8 mouse cellular contexts compared by ENCODE assay signal in genomic region chr4:45490036-45490752, GRCm38 (mm10). TPM values are rescaled to one million over a fixed set of nuclear protein-coding genes. Genes with fewer than 3 reads are reported as not detected.
DNase-seq lines count a peak whose midpoint lies in the region; ATAC-seq and TF ChIP-seq lines count a peak whose summit lies in the region.

No protein-coding gene starts in this region.

- CTCF ChIA-PET in Patski (lab: Charles Lee) = interaction anchor here (1.4 kb wide), 1 partner anchor 31 kb away, joined by 3 read pairs; no protein-coding TSS in a partner anchor

- H3K27ac ChIP-seq in heart, embryonic 13.5 days (replicated peaks) = peak overlapping the region; percentile 95
- peak overlapping the region; percentile 48 for H3K27ac ChIP-seq in liver, embryonic 16.5 days (ENCODE audit: low read length)

- H3K4me2 ChIP-seq in heart, embryonic 13.5 days = peak overlapping the region; percentile 57
- H3K4me2 ChIP-seq in liver, embryonic 16.5 days (ENCODE audit: low read depth, low read length) = no peak overlapping the region

- TF ChIP-seq CTCF in C2C12 (IDR thresholded peaks at IDR 0.05; ENCODE audit: control insufficient read depth, insufficient read depth, insufficient read length) = no peak
- TF ChIP-seq CTCF in Patski (IDR thresholded peaks at IDR 0.05) = no peak

- no peak for DNase-seq in Patski (ENCODE audit: low read depth, low spot score)
- no peak for DNase-seq in layer of hippocampus, postnatal 36 days
- DNase-seq in gastrocnemius, postnatal 10 days = no peak

- WGBS in heart, embryonic 13.5 days = 20% methylated on average over 8 of the region's 8 CpGs
- WGBS in liver, embryonic 16.5 days (ENCODE audit: insufficient replicate concordance) = 49% methylated on average over 8 of the region's 8 CpGs

- H3K79me2 ChIP-seq in C2C12 (ENCODE audit: control insufficient read depth, insufficient read depth) = peaks cover 91% of the 10 kb centered on the region

- H3K79me3 ChIP-seq in C2C12 (ENCODE audit: low read depth) = peaks cover 40% of the 10 kb centered on the region

- H3K27me3 ChIP-seq in C2C12 (ENCODE audit: control insufficient read depth, insufficient read depth, insufficient read length) (no peaks in the 10 kb centered on the region), Patski (no peaks in the 10 kb centered on the region)
- H3K27me3 ChIP-seq in heart, embryonic 13.5 days (replicated peaks) = 0 out of 2 replicates have a peak, but pooled peaks cover 7% of the 10 kb centered on the region
- no peaks in the 10 kb centered on the region for H3K27me3 ChIP-seq in liver, embryonic 16.5 days (ENCODE audit: control insufficient read depth, insufficient read depth, low read depth, low read length)

- ATAC-seq in Patski = peak; percentile 21
- ATAC-seq in heart, embryonic 13.5 days (ENCODE audit: extremely low read depth, insufficient number of reproducible peaks, low FRiP score, low TSS enrichment) = no peak
- no peak for ATAC-seq in liver, embryonic 16.5 days (ENCODE audit: low read depth)
- ATAC-seq in erythroblast, adult 5-6 weeks (replicated peaks; ENCODE audit: low FRiP score, poor library complexity, severe bottlenecking) = no peak
- ATAC-seq in megakaryocyte progenitor cell, adult 5-6 weeks (replicated peaks; ENCODE audit: poor library complexity) = no peak

- POLR2A ChIA-PET in Patski (lab: Charles Lee) = interaction anchor here (0.7 to 3.7 kb wide), 2 partner anchors 11 to 14 kb away, joined by 4 to 13 read pairs; no protein-coding TSS in a partner anchor

- H3K36me3 ChIP-seq in C2C12 (ENCODE audit: control insufficient read depth, insufficient read depth) = peaks cover 25% of the 10 kb centered on the region
- peaks cover 23% of the 10 kb centered on the region for H3K36me3 ChIP-seq in heart, embryonic 13.5 days
- peaks cover 5% of the 10 kb centered on the region for H3K36me3 ChIP-seq in liver, embryonic 16.5 days (ENCODE audit: control insufficient read depth, insufficient read depth)

- H3K9me3 ChIP-seq in heart, embryonic 13.5 days = no peaks in the 10 kb centered on the region
- H3K9me3 ChIP-seq in liver, embryonic 16.5 days (replicated peaks; ENCODE audit: control insufficient read depth, low read length) = no peaks in the 10 kb centered on the region

- peak overlapping the region; percentile 55 for H3ac ChIP-seq in C2C12 (ENCODE audit: control insufficient read depth, insufficient read length, low read depth)

- H3K9ac ChIP-seq in heart, embryonic 13.5 days = peak overlapping the region; percentile 71
- no peak overlapping the region for H3K9ac ChIP-seq in liver, embryonic 16.5 days (ENCODE audit: low read depth, low read length)

- in situ Hi-C loops in Patski (cut with MboI; ENCODE audit: low pct_unique_long_range_greater_than_20kb) = loop anchor here (5.0 kb wide), 1 partner anchor 73 kb away; no protein-coding TSS in a partner anchor

- H3K4me1 ChIP-seq in heart, embryonic 13.5 days = peaks cover 99% of the 10 kb centered on the region
- peaks cover 71% of the 10 kb centered on the region for H3K4me1 ChIP-seq in liver, embryonic 16.5 days (ENCODE audit: control insufficient read depth, low read depth, low read length)

- H3K4me3 ChIP-seq in C2C12 (ENCODE audit: insufficient read depth, poor library complexity, severe bottlenecking) = no peak overlapping the region
- H3K4me3 ChIP-seq in heart, embryonic 13.5 days = 0 out of 2 replicates have a peak overlapping the region, but pooled peaks have one; percentile 7
- no peak overlapping the region for H3K4me3 ChIP-seq in liver, embryonic 16.5 days (ENCODE audit: low read depth, low read length)

TF ChIP-seq in C2C12, 6 proteins besides CTCF, POLR2A, EP300 and RAD21:
- TF ChIP-seq MYOG (IDR thresholded peaks at IDR 0.05; ENCODE audit: control insufficient read depth, extremely low read depth, insufficient read length) (no peak), USF1 (IDR thresholded peaks at IDR 0.05; ENCODE audit: low read depth) (no peak), MAX (IDR thresholded peaks at IDR 0.05) (no peak), MYOD1 (IDR thresholded peaks at IDR 0.05; ENCODE audit: control insufficient read depth, insufficient read length, low read depth) (no peak)

RNA-seq across cellular contexts. Expression of gene Shb, which starts 42.1 kb away (rescaled TPM):
- polyA plus RNA-seq in C2C12 (2012; fragmentation: generic; extraction: Trizol) (35.1 TPM), Patski (2021) (71.9 TPM)
- polyA plus RNA-seq in heart, embryonic 13.5 days (2015; fragmentation: Nextera tagmentation; extraction: Ambion mirVana) = 8.6 and 8.8 TPM in 2 replicates
- polyA plus RNA-seq in liver, embryonic 16.5 days (2015; fragmentation: Nextera tagmentation; extraction: Ambion mirVana) = 1.4 and 1.5 TPM in 2 replicates
- total RNA-seq in erythroblast, adult 5-6 weeks (2015; ENCODE audit: low replicate concordance) = not detected in 2 replicates
- total RNA-seq in erythroblast, adult 5-6 weeks (2017; ENCODE audit: low replicate concordance) = 0.68 and 0.84 TPM in 2 replicates
- 10 to 100 TPM; 15.4 to 16.6 TPM for total RNA-seq in layer of hippocampus, postnatal 36 days (2021)
- 10 to 100 TPM in 1 of 2 experiments, 1 to 10 TPM in 1; 9.3 to 12.5 TPM for total RNA-seq in gastrocnemius, postnatal 10 days (2021)
- 1.5 TPM in 2 replicates for total RNA-seq in megakaryocyte progenitor cell, adult 5-6 weeks (2015)
- 2.0 and 2.8 TPM in 2 replicates for total RNA-seq in megakaryocyte progenitor cell, adult 5-6 weeks (2017)
